Mouse (Mus musculus): ENCODE data around the gene Gcnt2. TPM values are rescaled to one million over a fixed set of nuclear protein-coding genes. Genes with fewer than 3 reads are reported as not detected.

The Gcnt2 gene
- total RNA-seq, 1 experiment = 21.8 TPM

- no peak overlapping the region for H3K9ac ChIP-seq (ENCODE audit: insufficient read depth, low read depth, low read length, poor library complexity, severe bottlenecking)
- in situ Hi-C loops (cut with MboI; ENCODE audit: low sequenced_read_pairs in 2 of 2, unreplicated experiment in 2 of 2) = no loop called here
- H3K36me3 ChIP-seq (ENCODE audit: control insufficient read depth, insufficient read depth, low read length, poor library complexity, severe bottlenecking) = no peaks in the 10 kb centered on the region
- DNase-seq (ENCODE audit: low read depth, low spot score) = no peak
- no peak overlapping the region for H3K4me3 ChIP-seq (ENCODE audit: insufficient read depth in 1 of 2, low read depth in 1 of 2, low read length in 2 of 2, poor library complexity in 1 of 2, severe bottlenecking in 1 of 2)
- peaks cover 15 to 21% of the 10 kb centered on the region in 2 experiments for H3K4me1 ChIP-seq (ENCODE audit: control insufficient read depth in 2 of 2, insufficient read depth in 2 of 2, low read length in 2 of 2, poor library complexity in 1 of 2)
- H3K27ac ChIP-seq (ENCODE audit: insufficient read depth, low read depth, low read length, poor library complexity, severe bottlenecking) = no peak overlapping the region
- TF ChIP-seq CHD2 (IDR thresholded peaks at IDR 0.05; ENCODE audit: low read depth, low read length) = no peak
- TF ChIP-seq ZC3H11A (IDR thresholded peaks at IDR 0.05; ENCODE audit: borderline replicate concordance, low read depth, low read length) = no peak
- no peaks in the 10 kb centered on the region for H3K9me3 ChIP-seq (ENCODE audit: control insufficient read depth, insufficient read depth, low read depth, low read length)
These were observed 113.4 kb downstream of the Gcnt2 start for GRCm38 (mm10) chr13:40972976-40973375.

DNA sequence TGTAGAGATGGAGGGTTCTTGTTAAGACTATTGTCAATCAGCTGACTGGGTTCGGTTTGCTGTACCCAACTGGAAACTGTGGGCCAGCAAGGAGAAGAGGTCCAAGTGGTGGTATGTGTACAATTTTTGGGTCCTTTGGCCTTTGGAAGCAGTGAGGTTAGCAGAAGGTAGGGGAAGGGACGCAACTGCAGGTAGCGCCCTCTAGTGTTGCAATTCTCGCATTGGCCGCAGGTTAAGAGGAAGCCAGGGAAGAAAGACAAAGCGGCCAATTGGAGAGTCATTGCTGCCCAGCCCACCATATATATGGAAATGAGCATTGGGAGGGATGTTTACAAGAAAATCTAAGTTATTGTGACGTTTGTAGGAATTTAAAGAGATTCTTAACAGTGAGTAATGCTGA lies 118.1 kb downstream of the Gcnt2 start:
- peak; percentile 86 for DNase-seq (ENCODE audit: low read depth, low spot score)
- TF ChIP-seq ZC3H11A (IDR thresholded peaks at IDR 0.05; ENCODE audit: borderline replicate concordance, low read depth, low read length) = peak; percentile 75; the same call in 1 of the 2 replicates
- no peak for TF ChIP-seq HCFC1 (IDR thresholded peaks at IDR 0.05; ENCODE audit: borderline replicate concordance, insufficient read depth, low read length)
- 0 out of 2 replicates have a peak, but pooled peaks have one; percentile 14 for TF ChIP-seq MAFK (IDR thresholded peaks at IDR 0.05; ENCODE audit: insufficient read depth, low read depth, low read length)
- in situ Hi-C loops (cut with MboI; ENCODE audit: low sequenced_read_pairs in 2 of 2, unreplicated experiment in 2 of 2) = no loop called here
- Histone ChIP-seq H3K36me3 (ENCODE audit: control insufficient read depth, insufficient read depth, low read length, poor library complexity, severe bottlenecking) (no peaks in the 10 kb centered on the region), H3K4me1 (ENCODE audit: control insufficient read depth in 2 of 2, insufficient read depth in 2 of 2, low read length in 2 of 2, poor library complexity in 1 of 2) (peaks cover 5 to 9% of the 10 kb centered on the region in 2 experiments; a peak in 3 of 4 replicates), H3K27ac (ENCODE audit: insufficient read depth, low read depth, low read length, poor library complexity, severe bottlenecking) (no peak overlapping the region), H3K9me3 (ENCODE audit: control insufficient read depth, insufficient read depth, low read depth, low read length) (no peaks in the 10 kb centered on the region), H3K9ac (ENCODE audit: insufficient read depth, low read depth, low read length, poor library complexity, severe bottlenecking) (no peak overlapping the region), H3K4me3 (ENCODE audit: insufficient read depth in 1 of 2, low read depth in 1 of 2, low read length in 2 of 2, poor library complexity in 1 of 2, severe bottlenecking in 1 of 2) (no peak overlapping the region)

DNA sequence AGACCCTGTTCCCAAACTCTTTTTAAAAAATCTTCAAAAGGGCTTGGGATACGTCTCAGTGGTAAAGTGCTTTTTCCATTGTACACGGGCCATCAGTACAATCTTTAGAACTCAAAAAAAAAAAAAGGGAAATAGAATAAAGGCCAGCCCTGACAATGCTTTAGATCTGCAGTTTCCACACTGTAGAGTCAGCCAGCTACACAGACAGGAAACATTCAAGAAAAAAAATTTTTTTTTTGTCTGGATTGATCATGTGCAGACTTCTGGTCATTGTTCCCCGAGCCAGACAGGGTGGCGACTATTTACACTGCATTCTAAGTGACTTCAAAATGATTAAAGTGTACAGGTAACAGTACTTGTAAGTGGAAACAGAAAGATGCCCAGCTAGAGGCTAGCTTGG lies 119.1 kb downstream of the Gcnt2 start:
- Histone ChIP-seq H3K9ac (ENCODE audit: insufficient read depth, low read depth, low read length, poor library complexity, severe bottlenecking) (no peak overlapping the region), H3K27ac (ENCODE audit: insufficient read depth, low read depth, low read length, poor library complexity, severe bottlenecking) (no peak overlapping the region), H3K36me3 (ENCODE audit: control insufficient read depth, insufficient read depth, low read length, poor library complexity, severe bottlenecking) (no peaks in the 10 kb centered on the region), H3K9me3 (ENCODE audit: control insufficient read depth, insufficient read depth, low read depth, low read length) (no peaks in the 10 kb centered on the region), H3K4me3 (ENCODE audit: insufficient read depth in 1 of 2, low read depth in 1 of 2, low read length in 2 of 2, poor library complexity in 1 of 2, severe bottlenecking in 1 of 2) (no peak overlapping the region), H3K4me1 (ENCODE audit: control insufficient read depth in 2 of 2, insufficient read depth in 2 of 2, low read length in 2 of 2, poor library complexity in 1 of 2) (peaks cover 5 to 6% of the 10 kb centered on the region in 2 experiments; a peak in 3 of 4 replicates)
- DNase-seq (ENCODE audit: low read depth, low spot score) = no peak
- in situ Hi-C loops (cut with MboI; ENCODE audit: low sequenced_read_pairs in 2 of 2, unreplicated experiment in 2 of 2) = no loop called here
- TF ChIP-seq ZC3H11A (IDR thresholded peaks at IDR 0.05; ENCODE audit: borderline replicate concordance, low read depth, low read length) = no peak
- TF ChIP-seq MAFK (IDR thresholded peaks at IDR 0.05; ENCODE audit: insufficient read depth, low read depth, low read length) = no peak
- TF ChIP-seq CHD2 (IDR thresholded peaks at IDR 0.05; ENCODE audit: low read depth, low read length) = no peak
- no peak for TF ChIP-seq ZNF384 (IDR thresholded peaks at IDR 0.05; ENCODE audit: low read depth, low read length)
- TF ChIP-seq HCFC1 (IDR thresholded peaks at IDR 0.05; ENCODE audit: borderline replicate concordance, insufficient read depth, low read length) = no peak

DNA sequence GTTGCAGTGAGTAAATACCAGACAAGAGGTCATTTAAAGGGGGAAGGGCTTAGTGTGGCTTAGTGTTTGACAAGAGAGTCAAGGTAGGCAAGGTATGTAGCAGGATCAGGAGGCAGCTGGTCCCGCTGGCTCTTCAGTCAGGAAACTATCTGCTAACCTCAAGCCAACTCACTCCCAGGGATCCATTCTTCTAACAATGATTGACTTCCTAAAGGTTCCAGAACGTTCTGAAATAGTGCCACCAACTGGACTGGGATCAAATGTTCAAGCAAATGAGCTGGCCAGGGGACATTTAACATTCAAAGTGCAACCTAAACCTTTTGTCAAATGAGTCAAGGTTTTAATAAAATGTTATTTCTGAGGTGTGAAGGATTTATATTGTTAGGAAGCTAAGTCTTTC lies 119.8 kb downstream of the Gcnt2 start:
- no peak overlapping the region for H3K4me3 ChIP-seq (ENCODE audit: insufficient read depth in 1 of 2, low read depth in 1 of 2, low read length in 2 of 2, poor library complexity in 1 of 2, severe bottlenecking in 1 of 2)
- DNase-seq (ENCODE audit: low read depth, low spot score) = no peak

GRCm38 (mm10) chr13:40982759-40983158 lies 123.2 kb downstream of the Gcnt2 start:
- no peak overlapping the region for H3K9ac ChIP-seq (ENCODE audit: insufficient read depth, low read depth, low read length, poor library complexity, severe bottlenecking)
- no peak overlapping the region for H3K4me3 ChIP-seq (ENCODE audit: insufficient read depth in 1 of 2, low read depth in 1 of 2, low read length in 2 of 2, poor library complexity in 1 of 2, severe bottlenecking in 1 of 2)
- in situ Hi-C loops (cut with MboI; ENCODE audit: low sequenced_read_pairs in 2 of 2, unreplicated experiment in 2 of 2) = no loop called here
- no peaks in the 10 kb centered on the region for H3K9me3 ChIP-seq (ENCODE audit: control insufficient read depth, insufficient read depth, low read depth, low read length)
- H3K36me3 ChIP-seq (ENCODE audit: control insufficient read depth, insufficient read depth, low read length, poor library complexity, severe bottlenecking) = no peaks in the 10 kb centered on the region
- DNase-seq (ENCODE audit: low read depth, low spot score) = no peak
- H3K4me1 ChIP-seq (ENCODE audit: control insufficient read depth in 2 of 2, insufficient read depth in 2 of 2, low read length in 2 of 2, poor library complexity in 1 of 2) = peaks cover 4 to 6% of the 10 kb centered on the region in 2 experiments; a peak in 3 of 4 replicates
- no peak overlapping the region for H3K27ac ChIP-seq (ENCODE audit: insufficient read depth, low read depth, low read length, poor library complexity, severe bottlenecking)
- TF ChIP-seq ZNF384 (IDR thresholded peaks at IDR 0.05; ENCODE audit: low read depth, low read length) (no peak), HCFC1 (IDR thresholded peaks at IDR 0.05; ENCODE audit: borderline replicate concordance, insufficient read depth, low read length) (no peak), ZC3H11A (IDR thresholded peaks at IDR 0.05; ENCODE audit: borderline replicate concordance, low read depth, low read length) (no peak), MAFK (IDR thresholded peaks at IDR 0.05; ENCODE audit: insufficient read depth, low read depth, low read length) (no peak), CHD2 (IDR thresholded peaks at IDR 0.05; ENCODE audit: low read depth, low read length) (no peak)

More for the DNA sequence above, 119.8 kb downstream of the Gcnt2 start:
- no peaks in the 10 kb centered on the region for H3K36me3 ChIP-seq (ENCODE audit: control insufficient read depth, insufficient read depth, low read length, poor library complexity, severe bottlenecking)
- no peak for TF ChIP-seq CHD2 (IDR thresholded peaks at IDR 0.05; ENCODE audit: low read depth, low read length)
- H3K9me3 ChIP-seq (ENCODE audit: control insufficient read depth, insufficient read depth, low read depth, low read length) = no peaks in the 10 kb centered on the region
- H3K4me1 ChIP-seq (ENCODE audit: control insufficient read depth in 2 of 2, insufficient read depth in 2 of 2, low read length in 2 of 2, poor library complexity in 1 of 2) = peaks cover 5 to 6% of the 10 kb centered on the region in 2 experiments; a peak in 3 of 4 replicates
- H3K9ac ChIP-seq (ENCODE audit: insufficient read depth, low read depth, low read length, poor library complexity, severe bottlenecking) = no peak overlapping the region
- in situ Hi-C loops (cut with MboI; ENCODE audit: low sequenced_read_pairs in 2 of 2, unreplicated experiment in 2 of 2) = no loop called here
- H3K27ac ChIP-seq (ENCODE audit: insufficient read depth, low read depth, low read length, poor library complexity, severe bottlenecking) = no peak overlapping the region
